Mouse (Mus musculus) CH12.LX (cell line): ENCODE results near the gene Tmem198b. TPM values are rescaled to one million over a fixed set of nuclear protein-coding genes. Genes with fewer than 3 reads are reported as not detected.

Experiments
- DNase-seq: peaks from one replicate; pipeline ENCODE4 v3.0.0-alpha.2; 2013; ENCODE audit errors: extremely low read depth
- H3K27ac ChIP-seq: 2 replicates; pipeline ENCODE4 v1.5.1; 2012; ENCODE audit warnings: low read depth, mild to moderate bottlenecking, control low read depth, moderate library complexity; ENCODE audit not compliant: insufficient read depth
- H3K27me3 ChIP-seq: replicated peaks from 2 replicates; pipeline ENCODE3; 2012; ENCODE audit warnings: inconsistent platforms
- H3K36me3 ChIP-seq, 2 experiments: replicated peaks in 1 of 2; 2 replicates each; pipeline versions ENCODE3 to v1.6.1; 2012; ENCODE audit warnings: inconsistent platforms in 1 of 2, low read length in 1 of 2, mild to moderate bottlenecking in 1 of 2, mixed read lengths in 1 of 2, moderate library complexity in 1 of 2; ENCODE audit not compliant: control insufficient read depth in 1 of 2, insufficient read depth in 1 of 2
- H3K4me1 ChIP-seq, 2 experiments: 2 replicates each; pipeline ENCODE4 v1.6.1; 2012; ENCODE audit warnings: inconsistent platforms in 1 of 2, moderate library complexity in 1 of 2; ENCODE audit not compliant: insufficient read depth in 2 of 2, control insufficient read depth in 1 of 2
- H3K4me2 ChIP-seq: 2 replicates; pipeline ENCODE4 v1.6.1; 2012; ENCODE audit warnings: low read depth, mild to moderate bottlenecking, control low read depth; ENCODE audit not compliant: poor library complexity, insufficient read depth, severe bottlenecking
- H3K4me3 ChIP-seq, 3 experiments: fragments of 150-350 bp in 1 of 3; sonication (generic) in 1 of 3; replicated peaks in 1 of 3; 2 replicates each; pipeline versions ENCODE3 to v1.5.1; 2011 to 2012; ENCODE audit warnings: low read depth in 2 of 3, low read length in 2 of 3, mild to moderate bottlenecking in 2 of 3, moderate library complexity in 2 of 3, control low read depth in 1 of 3, improper control_type of control experiment in 1 of 3, inconsistent platforms in 1 of 3, mixed read lengths in 1 of 3; ENCODE audit not compliant: poor library complexity in 1 of 3
- H3K79me2 ChIP-seq: replicated peaks from 2 replicates; pipeline ENCODE4 v1.6.1; 2012; ENCODE audit warnings: mild to moderate bottlenecking, moderate library complexity; ENCODE audit not compliant: control insufficient read depth, poor library complexity, insufficient read depth, severe bottlenecking; ENCODE audit errors: extremely low read depth
- H3K9ac ChIP-seq: 2 replicates; pipeline ENCODE4 v1.6.1; 2012; ENCODE audit warnings: low read depth, mild to moderate bottlenecking, control low read depth, moderate library complexity; ENCODE audit not compliant: insufficient read depth
- H3K9me3 ChIP-seq: replicated peaks from 2 replicates; pipeline ENCODE3; 2012; ENCODE audit warnings: low read length, inconsistent platforms, mixed read lengths
- BHLHE40 ChIP-seq: IDR thresholded peaks from 2 replicates; pipeline ENCODE4 v1.6.1; 2011; ENCODE audit warnings: mild to moderate bottlenecking, low read depth, low read length, improper control_type of control experiment
- CHD1 ChIP-seq: IDR thresholded peaks from 2 replicates; pipeline ENCODE4 v1.6.1; 2012; ENCODE audit warnings: low read depth, low read length, improper control_type of control experiment, inconsistent platforms
- CHD2 ChIP-seq: IDR thresholded peaks from 2 replicates; pipeline ENCODE4 v1.6.1; 2011; ENCODE audit warnings: low read length, improper control_type of control experiment
- CTCF ChIP-seq, 2 experiments: IDR thresholded peaks in 1 of 2; conservative IDR thresholded peaks in 1 of 2; 2 replicates each; pipeline ENCODE4 v1.5.1; 2011 to 2012; ENCODE audit warnings: low read depth in 2 of 2, low read length in 2 of 2, improper control_type of control experiment in 1 of 2, inconsistent platforms in 1 of 2, mild to moderate bottlenecking in 1 of 2, moderate library complexity in 1 of 2
- ELF1 ChIP-seq: IDR thresholded peaks from 2 replicates; pipeline ENCODE4 v1.6.1; 2014; ENCODE audit warnings: low read depth, mild to moderate bottlenecking, inconsistent platforms, low read length, improper control_type of control experiment
- ETS1 ChIP-seq: conservative IDR thresholded peaks from 2 replicates; pipeline ENCODE4 v1.6.1; 2012; ENCODE audit warnings: low read depth, mild to moderate bottlenecking, inconsistent platforms, low read length, improper control_type of control experiment, moderate library complexity
- KAT2A ChIP-seq: IDR thresholded peaks from 2 replicates; pipeline ENCODE4 v1.6.1; 2012; ENCODE audit warnings: low read length, improper control_type of control experiment, inconsistent platforms; ENCODE audit not compliant: insufficient replicate concordance
- MAX ChIP-seq: IDR thresholded peaks from 2 replicates; pipeline ENCODE4 v1.6.1; 2011; ENCODE audit warnings: low read length, improper control_type of control experiment
- MAZ ChIP-seq: IDR thresholded peaks from 2 replicates; pipeline ENCODE4 v1.6.1; 2012; ENCODE audit warnings: low read depth, mild to moderate bottlenecking, inconsistent platforms, low read length, improper control_type of control experiment, moderate library complexity
- MEF2A ChIP-seq: IDR thresholded peaks from 2 replicates; pipeline ENCODE4 v1.6.1; 2014; ENCODE audit warnings: low read depth, mild to moderate bottlenecking, inconsistent platforms, low read length, improper control_type of control experiment, borderline replicate concordance
- MXI1 ChIP-seq: IDR thresholded peaks from 2 replicates; pipeline ENCODE4 v1.6.1; 2011; ENCODE audit warnings: mild to moderate bottlenecking, low read depth, low read length, improper control_type of control experiment
- NELFE ChIP-seq: IDR thresholded peaks from 2 replicates; pipeline ENCODE4 v1.6.1; 2011; ENCODE audit warnings: low read depth, low read length, improper control_type of control experiment
- POLR2A ChIP-seq: IDR thresholded peaks from 2 replicates; pipeline ENCODE4 v1.6.1; 2011; ENCODE audit warnings: low read depth, mild to moderate bottlenecking, improper control_type of control experiment, low read length
- RAD21 ChIP-seq: IDR thresholded peaks from 2 replicates; pipeline ENCODE4 v1.6.1; 2011; ENCODE audit warnings: low read depth, mild to moderate bottlenecking, low read length, improper control_type of control experiment, moderate library complexity
- TCF12 ChIP-seq: IDR thresholded peaks from 2 replicates; pipeline ENCODE4 v1.6.1; 2014; ENCODE audit warnings: low read depth, mild to moderate bottlenecking, inconsistent platforms, low read length, improper control_type of control experiment
- USF1 ChIP-seq: IDR thresholded peaks from 2 replicates; pipeline ENCODE4 v1.6.1; 2014; ENCODE audit warnings: low read depth, mild to moderate bottlenecking, inconsistent platforms, low read length, improper control_type of control experiment
- USF2 ChIP-seq: conservative IDR thresholded peaks from 2 replicates; pipeline ENCODE4 v1.6.1; 2011; ENCODE audit warnings: low read depth, low read length, improper control_type of control experiment
- ZC3H11A ChIP-seq: IDR thresholded peaks from 2 replicates; pipeline ENCODE4 v1.6.1; 2012; ENCODE audit warnings: low read depth, mild to moderate bottlenecking, inconsistent platforms, low read length, improper control_type of control experiment
- ZKSCAN1 ChIP-seq: IDR thresholded peaks from 2 replicates; pipeline ENCODE4 v1.6.1; 2012; ENCODE audit warnings: low read depth, inconsistent platforms, low read length, improper control_type of control experiment, borderline replicate concordance
- ZMIZ1 ChIP-seq: IDR thresholded peaks from 2 replicates; pipeline ENCODE4 v1.6.1; 2012; ENCODE audit warnings: low read depth, mild to moderate bottlenecking, inconsistent platforms, low read length, improper control_type of control experiment
- dilution Hi-C: fragments of 300-500 bp; cut with MboI; formaldehyde crosslinking; loops from 2 replicates; pipeline ENCODE4 v1.14.3; 2020; ENCODE audit warnings: low sequenced_read_pairs; ENCODE audit not compliant: extremely low pct_unique_long_range_greater_than_20kb, extremely low pct_ligation_motif_present
- in situ Hi-C: fragments of 300-500 bp; cut with MboI; formaldehyde crosslinking; loops from 3 replicates; pipeline ENCODE4 v1.14.3; 2019; ENCODE audit warnings: low sequenced_read_pairs, low pct_ligation_motif_present, low pct_unique_long_range_greater_than_20kb, mixed read lengths
- polyA plus RNA-seq: library from polyadenylated mRNA; unstranded; fragments of >175 nt; gene quantifications from 2 replicates; pipeline ENCODE4 v1.2.1, GENCODE M21; 2012; ENCODE audit warnings: low read depth; ENCODE audit not compliant: insufficient read length
- total RNA-seq, 2 experiments: library from RNA; depleted of rRNA; stranded (reverse); fragments of 300-350 nt in 1 of 2; fragments of >200 nt in 1 of 2; gene quantifications; 2 replicates each; pipeline ENCODE4 v1.2.3; 2012 to 2014

The Tmem198b gene
- total and polyA plus RNA-seq, 3 experiments, result 2.0 to 4.7 (median 2.6) TPM

DNA sequence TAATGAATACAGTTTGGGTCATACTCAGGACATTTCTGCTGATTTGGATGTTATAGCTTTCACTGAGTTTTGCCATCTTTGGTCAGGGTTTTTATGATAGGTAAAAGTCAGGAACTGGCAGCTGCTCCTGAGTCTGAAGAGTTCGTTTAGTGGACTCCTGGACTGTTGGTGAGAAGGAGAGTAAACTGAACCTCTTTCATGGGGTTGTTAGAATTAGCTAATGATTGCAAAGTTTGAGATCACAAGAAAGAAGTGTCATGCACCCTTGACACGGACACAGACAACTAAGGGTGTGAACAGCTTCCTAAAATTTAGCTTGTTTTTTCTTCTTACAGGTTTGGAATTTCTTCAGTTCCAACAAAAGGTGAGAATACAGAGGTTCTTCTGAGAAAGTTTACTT lies 44.3 kb upstream of the Tmem198b start:
- H3K9ac ChIP-seq, result no peak overlapping the region
- TF ChIP-seq MAX (no peak), ELF1 (no peak), CHD2 (no peak), BHLHE40 (no peak), NELFE (no peak), USF1 (no peak), KAT2A (no peak), CTCF (conservative IDR thresholded peaks at IDR 0.05 in 1 of 2, IDR thresholded peaks at IDR 0.05 in 1 of 2; ENCODE audit: low read depth in 2 of 2, low read length in 2 of 2) (no peak)
- in situ Hi-C loops, result no loop called here
- no peaks in the 10 kb centered on the region for H3K9me3 ChIP-seq
- H3K27ac ChIP-seq, result no peak overlapping the region
- peaks cover 0 to 10% of the 10 kb centered on the region in 2 experiments; a peak in 2 of 4 replicates for H3K4me1 ChIP-seq
- H3K4me3 ChIP-seq, result no peak overlapping the region
- peaks cover 28 to 84% of the 10 kb centered on the region in 2 experiments for H3K36me3 ChIP-seq
- no peak overlapping the region for H3K4me2 ChIP-seq
- H3K27me3 ChIP-seq, result no peaks in the 10 kb centered on the region
- dilution Hi-C loops, result no loop called here
- no peak for DNase-seq
- H3K79me2 ChIP-seq, result peaks cover 3% of the 10 kb centered on the region; the same call in 1 of the 2 replicates

DNA sequence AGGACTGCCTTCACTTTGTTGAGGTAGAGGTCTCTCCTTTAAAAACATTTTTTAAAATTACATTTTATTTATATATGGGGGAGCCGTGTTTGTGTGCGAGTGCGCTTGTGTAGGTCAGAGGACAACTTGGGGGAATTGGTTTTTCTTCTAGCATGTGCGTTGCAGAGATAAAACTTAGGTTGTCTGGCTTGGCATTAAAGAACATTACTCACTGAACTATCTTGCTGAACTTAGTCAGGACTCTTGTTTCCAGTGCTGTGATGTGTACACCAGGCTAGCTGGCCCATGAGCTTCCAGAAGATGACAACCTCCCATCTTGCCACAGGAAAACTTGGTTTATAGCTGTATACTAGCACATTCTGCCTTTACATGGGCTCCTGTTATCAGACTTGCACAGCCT lies 42.5 kb upstream of the Tmem198b start:
- no peak overlapping the region for H3K9ac ChIP-seq
- peaks cover 0 to 14% of the 10 kb centered on the region in 2 experiments; a peak in 2 of 4 replicates for H3K4me1 ChIP-seq
- no peak overlapping the region for H3K4me2 ChIP-seq
- H3K4me3 ChIP-seq, result no peak overlapping the region
- no peak for DNase-seq
- H3K79me2 ChIP-seq, result peaks cover 3% of the 10 kb centered on the region; the same call in 1 of the 2 replicates
- no peak for TF ChIP-seq BHLHE40
- TF ChIP-seq MXI1, result no peak
- no peak for TF ChIP-seq RAD21
- TF ChIP-seq POLR2A, result no peak
- no peak for TF ChIP-seq ZC3H11A
- no peak for TF ChIP-seq USF2
- no peak for TF ChIP-seq MEF2A
- TF ChIP-seq CHD1, result no peak
- no peak for TF ChIP-seq ZMIZ1
- TF ChIP-seq TCF12, result no peak
- TF ChIP-seq MAX, result no peak
- no peak for TF ChIP-seq ZKSCAN1
- TF ChIP-seq CTCF (conservative IDR thresholded peaks at IDR 0.05 in 1 of 2, IDR thresholded peaks at IDR 0.05 in 1 of 2; ENCODE audit: low read depth in 2 of 2, low read length in 2 of 2), result no peak
- no peak for TF ChIP-seq ETS1
- no peak for TF ChIP-seq MAZ
- in situ Hi-C loops, result no loop called here
- no peaks in the 10 kb centered on the region for H3K27me3 ChIP-seq
- peaks cover 41 to 89% of the 10 kb centered on the region in 2 experiments for H3K36me3 ChIP-seq
- H3K27ac ChIP-seq, result no peak overlapping the region
- no peaks in the 10 kb centered on the region for H3K9me3 ChIP-seq
- dilution Hi-C loops, result no loop called here
